Mouse (Mus musculus) ES-Bruce4 (cell line): ENCODE results near the gene Rnf8. TPM values are rescaled to one million over a fixed set of nuclear protein-coding genes. Genes with fewer than 3 reads are reported as not detected.

Source experiments
- H3K27ac ChIP-seq: 2 replicates; pipeline ENCODE4 v1.5.1; 2012; ENCODE audit warnings: low read length, inconsistent platforms; ENCODE audit not compliant: insufficient read depth
- H3K27me3 ChIP-seq: 2 replicates; pipeline ENCODE4 v1.6.1; 2012; ENCODE audit warnings: mild to moderate bottlenecking, low read length, inconsistent platforms; ENCODE audit not compliant: control insufficient read depth, poor library complexity, insufficient read depth, severe bottlenecking
- H3K36me3 ChIP-seq: 2 replicates; pipeline ENCODE4 v1.6.1; 2012; ENCODE audit warnings: inconsistent platforms, mild to moderate bottlenecking, low read length, moderate library complexity; ENCODE audit not compliant: control insufficient read depth, poor library complexity, insufficient read depth, severe bottlenecking
- H3K4me1 ChIP-seq: one replicate; pipeline ENCODE4 v1.8.1; 2011; ENCODE audit warnings: low read length; ENCODE audit not compliant: control insufficient read depth, insufficient read depth
- H3K4me3 ChIP-seq: 2 replicates; pipeline ENCODE4 v1.5.1; 2011; ENCODE audit warnings: low read depth, mild to moderate bottlenecking, low read length
- H3K9ac ChIP-seq: 2 replicates; pipeline ENCODE4 v1.6.1; 2012; ENCODE audit warnings: low read depth, mild to moderate bottlenecking, inconsistent platforms; ENCODE audit not compliant: poor library complexity, severe bottlenecking
- H3K9me3 ChIP-seq: replicated peaks from 2 replicates; pipeline ENCODE4 v1.6.1; 2012; ENCODE audit warnings: mild to moderate bottlenecking, low read length, inconsistent platforms; ENCODE audit not compliant: control insufficient read depth, poor library complexity, insufficient read depth, severe bottlenecking
- CTCF ChIP-seq: IDR thresholded peaks from one replicate; pipeline ENCODE4 v1.8.1; 2011; ENCODE audit warnings: low read depth, low read length
- EP300 ChIP-seq: IDR thresholded peaks from 2 replicates; pipeline ENCODE4 v1.6.1; 2011; ENCODE audit warnings: low read depth, low read length; ENCODE audit not compliant: insufficient read depth
- POLR2A ChIP-seq: IDR thresholded peaks from one replicate; pipeline ENCODE4 v1.8.1; 2011; ENCODE audit warnings: low read length; ENCODE audit not compliant: insufficient read depth
- polyA plus RNA-seq: library from polyadenylated mRNA; stranded (reverse); fragments of >200 nt; gene quantifications from 2 replicates; pipeline ENCODE4 v1.2.4, GENCODE M21; 2011; ENCODE audit warnings: low read depth; ENCODE audit not compliant: missing spikeins, insufficient read depth, insufficient read length

Rnf8 gene
- polyA plus RNA-seq, 1 experiment, result 37.5 TPM

- peaks cover 56% of the 10 kb centered on the region for H3K36me3 ChIP-seq
- peaks cover 3% of the 10 kb centered on the region for H3K4me1 ChIP-seq
- H3K9me3 ChIP-seq, result no peaks in the 10 kb centered on the region
- H3K27me3 ChIP-seq, result no peaks in the 10 kb centered on the region
- TF ChIP-seq EP300 (no peak), CTCF (no peak), POLR2A (no peak)
- no peak overlapping the region for H3K4me3 ChIP-seq
- no peak overlapping the region for H3K27ac ChIP-seq
- no peak overlapping the region for H3K9ac ChIP-seq
Measured at GRCm38 (mm10) chr17:29679038-29679767, 64.6 kb downstream of the Rnf8 start.

GRCm38 (mm10) chr17:29680174-29680573 is 65.6 kb downstream of the Rnf8 start:
- peaks cover 50% of the 10 kb centered on the region for H3K36me3 ChIP-seq
- no peaks in the 10 kb centered on the region for H3K27me3 ChIP-seq
- no peak overlapping the region for H3K4me3 ChIP-seq
- no peak overlapping the region for H3K27ac ChIP-seq
- peaks cover 3% of the 10 kb centered on the region for H3K4me1 ChIP-seq
- no peak overlapping the region for H3K9ac ChIP-seq
- no peaks in the 10 kb centered on the region for H3K9me3 ChIP-seq
- no peak for TF ChIP-seq CTCF
- 0 out of 2 replicates have a peak, but pooled peaks have one; percentile 18 for TF ChIP-seq EP300
- TF ChIP-seq POLR2A, result no peak

DNA sequence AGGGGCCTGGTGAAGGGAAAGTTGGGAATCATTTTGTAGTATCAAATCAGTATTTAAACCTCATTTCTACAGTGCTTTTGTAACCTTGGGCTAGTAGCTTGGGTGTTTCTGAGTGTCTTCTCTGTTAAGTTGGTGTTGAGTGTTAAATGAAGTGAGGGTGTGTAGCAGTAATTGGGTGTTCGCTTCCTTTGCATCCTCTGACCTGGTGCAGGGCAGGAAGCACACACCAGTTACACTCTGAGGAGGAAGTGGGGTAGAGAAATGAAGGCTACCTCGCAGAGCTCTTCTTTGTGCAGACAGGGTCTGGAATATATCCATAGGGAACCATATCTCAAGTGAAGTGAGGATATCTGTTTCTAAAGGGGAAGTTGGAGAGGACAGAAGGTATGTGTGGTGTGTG is 66.3 kb downstream of the Rnf8 start:
- Histone ChIP-seq H3K9me3 (no peaks in the 10 kb centered on the region), H3K36me3 (peaks cover 45% of the 10 kb centered on the region), H3K4me1 (peaks cover 3% of the 10 kb centered on the region), H3K27ac (no peak overlapping the region), H3K27me3 (no peaks in the 10 kb centered on the region), H3K9ac (no peak overlapping the region), H3K4me3 (no peak overlapping the region)
- TF ChIP-seq POLR2A (no peak), EP300 (no peak), CTCF (no peak)

GRCm38 (mm10) chr17:29681669-29682068 is 67.1 kb downstream of the Rnf8 start:
- Histone ChIP-seq H3K27me3 (no peaks in the 10 kb centered on the region), H3K4me3 (no peak overlapping the region), H3K36me3 (peaks cover 42% of the 10 kb centered on the region), H3K9ac (no peak overlapping the region), H3K27ac (no peak overlapping the region), H3K4me1 (peaks cover 3% of the 10 kb centered on the region), H3K9me3 (no peaks in the 10 kb centered on the region)
- TF ChIP-seq CTCF (no peak), EP300 (no peak), POLR2A (no peak)

- Histone ChIP-seq H3K36me3 (peaks cover 40% of the 10 kb centered on the region), H3K4me1 (peaks cover 3% of the 10 kb centered on the region), H3K27me3 (no peaks in the 10 kb centered on the region), H3K9me3 (no peaks in the 10 kb centered on the region), H3K27ac (no peak overlapping the region), H3K9ac (no peak overlapping the region), H3K4me3 (no peak overlapping the region)
- TF ChIP-seq POLR2A, result no peak
- TF ChIP-seq EP300, result no peak
- TF ChIP-seq CTCF, result no peak
Measured at GRCm38 (mm10) chr17:29682261-29682660, 67.7 kb downstream of the Rnf8 start.

DNA sequence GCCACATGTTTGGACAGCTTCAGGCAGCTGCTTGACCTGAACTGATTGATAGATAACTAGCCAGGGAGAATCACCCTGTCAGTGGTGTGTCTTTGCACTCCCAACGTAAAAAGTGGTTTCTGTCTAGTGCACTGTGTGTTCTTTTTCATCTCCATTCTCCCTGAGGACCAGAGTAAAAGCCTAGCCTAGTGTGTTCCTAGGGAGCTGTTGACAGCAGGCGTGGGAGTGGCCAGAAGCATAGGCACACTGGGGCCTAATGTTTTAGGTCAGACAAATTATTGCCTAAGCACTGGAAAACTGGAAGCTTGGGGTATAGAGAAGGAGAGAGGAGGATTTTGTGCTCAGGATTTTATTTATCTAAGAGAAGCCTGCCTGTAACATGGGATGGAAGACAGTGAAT is 68.5 kb downstream of the Rnf8 start:
- Histone ChIP-seq H3K36me3 (peaks cover 34% of the 10 kb centered on the region), H3K9ac (no peak overlapping the region), H3K4me3 (no peak overlapping the region), H3K4me1 (peaks cover 2% of the 10 kb centered on the region), H3K27me3 (no peaks in the 10 kb centered on the region), H3K9me3 (no peaks in the 10 kb centered on the region), H3K27ac (no peak overlapping the region)
- TF ChIP-seq CTCF, result no peak
- no peak for TF ChIP-seq POLR2A
- TF ChIP-seq EP300, result no peak
